In genomic region chr14:30185616-30186274, GRCm38 (mm10) we compare ENCODE assay signal across 22 mouse cellular contexts.
"Had no signal": no experiment of that assay in that cellular context is flagged by ENCODE, and none has a peak within 500 bp of the region (broad histone marks: within the 10 kb centered on the region; RNA-seq: fewer than 3 reads in every experiment).

No protein-coding gene starts in this region.

- H3K4me3 ChIP-seq: intestine, embryonic 15.5 days; kidney, embryonic 15.5 days; layer of hippocampus, adult 2 months; left cerebral cortex, adult 2 months; limb, embryonic 12.5 days; limb, embryonic 15.5 days; liver, embryonic 12.5 days; liver, embryonic 15.5 days; midbrain, embryonic 12.5 days; midbrain, embryonic 15.5 days; neural tube, embryonic 12.5 days; neural tube, embryonic 15.5 days had no signal

- H3K4me1 ChIP-seq: intestine, embryonic 15.5 days; kidney, embryonic 15.5 days; liver, embryonic 12.5 days; liver, embryonic 15.5 days; midbrain, embryonic 12.5 days; midbrain, embryonic 15.5 days; neural tube, embryonic 12.5 days; neural tube, embryonic 15.5 days had no signal

- H3K27ac ChIP-seq: intestine, embryonic 15.5 days; kidney, embryonic 15.5 days; layer of hippocampus, adult 2 months; left cerebral cortex, adult 2 months; limb, embryonic 12.5 days; limb, embryonic 15.5 days; liver, embryonic 12.5 days; liver, embryonic 15.5 days; midbrain, embryonic 12.5 days; midbrain, embryonic 15.5 days; neural tube, embryonic 12.5 days; neural tube, embryonic 15.5 days had no signal

- DNase-seq: kidney, adult 11 months; kidney, adult 8-10 months; kidney, postnatal 25 days; layer of hippocampus, postnatal 36 days; lung, adult 2 months; lung, postnatal 14 days; lung, postnatal 4 days; spleen, adult 18-20 months; thymus, adult 18-20 months; thymus, postnatal 36 days had no signal
